Mouse (Mus musculus) ZHBTc4 (cell line): ENCODE results near the gene Unc45a.

ENCODE experiments used
- DNase-seq: peaks from one replicate; pipeline ENCODE4 v3.0.0-alpha.2; 2011; ENCODE audit warnings: low read depth, low spot score

Unc45a gene

GRCm38 (mm10) chr7:80283226-80283918, 57.4 kb downstream of the Unc45a start:
- no peak for DNase-seq

GRCm38 (mm10) chr7:80281646-80282045, 59.2 kb downstream of the Unc45a start:
- no peak for DNase-seq

- DNase-seq = no peak
These were observed 59.8 kb downstream of the Unc45a start for GRCm38 (mm10) chr7:80280998-80281397.

GRCm38 (mm10) chr7:80280032-80280431, 60.8 kb downstream of the Unc45a start:
- no peak for DNase-seq

GRCm38 (mm10) chr7:80276374-80276773, 64.4 kb downstream of the Unc45a start:
- DNase-seq = no peak
